Mouse (Mus musculus) small intestine, adult 2 months (tissue): ENCODE data around the gene Glrx.

ENCODE experiments used
- CTCF ChIP-seq: fragments of 200-500 bp; IDR thresholded peaks from 2 replicates; pipeline ENCODE4 v1.5.1; 2012; ENCODE audit warnings: low read depth, mild to moderate bottlenecking, control low read depth, inconsistent platforms, low read length, moderate library complexity, mixed read lengths; ENCODE audit not compliant: insufficient replicate concordance, insufficient read length; ENCODE audit errors: extremely low read depth
- POLR2A ChIP-seq: fragments of 200-500 bp; IDR thresholded peaks from 2 replicates; pipeline ENCODE4 v1.6.1; 2012; ENCODE audit warnings: low read depth, mild to moderate bottlenecking, control low read depth, inconsistent platforms, low read length, moderate library complexity

- TF ChIP-seq CTCF (no peak), POLR2A (no peak)
These were observed 4.2 kb upstream of the Glrx start for GRCm38 (mm10) chr13:75835461-75835860.
